Comparison of ENCODE assay signal across 8 mouse cellular contexts in the genomic region with DNA sequence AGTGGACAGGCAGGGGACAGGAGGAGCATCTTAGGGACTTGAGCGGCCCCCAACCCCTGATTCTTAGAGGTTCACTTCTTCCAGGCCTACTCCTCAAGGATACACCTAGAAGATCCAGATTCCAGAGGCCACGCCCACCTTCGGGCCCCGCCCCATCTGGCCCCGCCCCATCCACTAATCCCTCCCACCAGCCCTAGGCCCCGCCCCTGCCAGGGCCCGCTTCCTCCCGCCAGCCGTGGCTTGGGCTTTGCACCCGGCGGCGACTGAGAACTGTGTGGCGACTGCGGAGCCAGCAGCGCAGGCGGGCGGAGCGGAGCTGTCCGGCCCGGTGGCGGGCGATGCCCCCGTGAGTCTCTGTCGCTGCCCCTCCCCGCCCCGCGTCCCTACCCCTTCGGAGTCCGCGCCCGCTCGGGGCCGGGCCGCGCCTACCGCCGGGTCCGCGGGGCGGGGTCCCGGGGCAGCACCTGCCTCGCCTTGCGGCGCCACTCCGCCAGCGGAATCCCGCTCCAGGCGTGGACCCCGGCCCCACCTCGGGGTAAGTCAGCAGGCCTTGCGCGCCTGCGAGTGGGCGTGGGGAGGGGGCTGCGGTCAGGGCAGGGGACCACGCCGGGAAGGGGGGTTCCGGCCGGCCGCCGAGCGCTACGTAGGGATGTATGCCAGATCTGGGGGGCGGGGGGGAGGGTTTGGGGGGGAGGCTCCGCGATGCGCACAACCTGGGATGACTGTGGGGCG. TPM values are rescaled to one million over a fixed set of nuclear protein-coding genes. Genes with fewer than 3 reads are reported as not detected.
A peak's percentile ranks its signal among the peaks of the same experiment; 100 is the strongest.
DNase-seq lines count a peak whose midpoint lies in the region; ATAC-seq and TF ChIP-seq lines count a peak whose summit lies in the region.

TSS of gene Rims3 (plus strand) at position 229 of the 732 bp plus-strand sequence.

- peak within 1 kb of the TSS; percentile 74 for H3K9ac ChIP-seq in neural tube, embryonic 15.5 days (replicated peaks)

- peak within 1 kb of the TSS; percentile 79 for H3K4me2 ChIP-seq in neural tube, embryonic 15.5 days

- no peak for TF ChIP-seq POLR2A in lung, adult 2 months (IDR thresholded peaks at IDR 0.05; ENCODE audit: borderline replicate concordance, extremely low read depth, low read depth, low read length)

- H3K9me3 ChIP-seq in neural tube, embryonic 15.5 days (replicated peaks), result no peaks in the 10 kb centered on the region

- peak; percentile 74 for DNase-seq in CD4-positive, CD25-positive, alpha-beta regulatory T cell, adult 2 months (ENCODE audit: low read depth, low spot score)
- peak; percentile 52 for DNase-seq in adrenal gland, adult 2 months
- DNase-seq in embryo, embryonic 11 days, result peak; percentile 81
- DNase-seq in heart, postnatal 14 days, result peak; percentile 27 to 35
- no peak for DNase-seq in layer of hippocampus, adult 18-20 months (ENCODE audit: low spot score in 2 of 2)
- peak; percentile 11 for DNase-seq in lung, adult 2 months
- peak; percentile 51 for DNase-seq in thymus, postnatal 0 days (ENCODE audit: low spot score)

- H3K27ac ChIP-seq in neural tube, embryonic 15.5 days (replicated peaks), result peak within 1 kb of the TSS; percentile 42

- intact Hi-C loops in heart, postnatal 14 days (cut with DNase I), result no loop called here

- TF ChIP-seq CTCF in lung, adult 2 months (IDR thresholded peaks at IDR 0.05; ENCODE audit: insufficient read depth, low read length), result no peak

- H3K27me3 ChIP-seq in neural tube, embryonic 15.5 days (replicated peaks), result 0 out of 2 replicates have a peak, but pooled peaks cover 4% of the 10 kb centered on the region

- peak; percentile 85 for ATAC-seq in neural tube, embryonic 15.5 days (ENCODE audit: low FRiP score)

- no peaks in the 10 kb centered on the region for H3K4me1 ChIP-seq in lung, adult 2 months (ENCODE audit: control insufficient read depth, insufficient read depth, low read length)
- H3K4me1 ChIP-seq in neural tube, embryonic 15.5 days, result peaks cover 20% of the 10 kb centered on the region

- H3K36me3 ChIP-seq in neural tube, embryonic 15.5 days, result no peaks in the 10 kb centered on the region

- peak within 1 kb of the TSS; percentile 11 for H3K4me3 ChIP-seq in lung, adult 2 months (replicated peaks; ENCODE audit: extremely low read depth, low read depth, low read length)
- peak within 1 kb of the TSS; percentile 70 for H3K4me3 ChIP-seq in neural tube, embryonic 15.5 days (replicated peaks)

- WGBS in lung, adult 2 months, result 3% methylated on average over 55 of the region's 68 CpGs
- 1% methylated on average over 53 of the region's 68 CpGs for WGBS in neural tube, embryonic 15.5 days

RNA-seq across cellular contexts. Expression of gene Rims3, which starts in this region (rescaled TPM):
- 10 to 100 TPM in 1 of 2 experiments, 1 to 10 TPM in 1; 5.8 to 11.0 TPM for total RNA-seq in adrenal gland, adult 2 months (2021)
- 6.9 and 7.3 TPM in 2 replicates for polyA plus RNA-seq in adrenal gland, adult 2 months (2012; rRNA removed)
- under 1 TPM; 0.12 to 0.22 TPM for total RNA-seq in heart, postnatal 14 days (2021)
- 10 to 100 TPM; 32.7 to 33.3 TPM for total RNA-seq in layer of hippocampus, adult 18-20 months (2021)
- 0.94 and 1.4 TPM in 2 replicates for polyA plus RNA-seq in lung, adult 2 months (2012; rRNA removed)
- polyA plus RNA-seq in neural tube, embryonic 15.5 days (2015; fragmentation: Nextera tagmentation; extraction: Ambion mirVana), result 18.8 and 23.3 TPM in 2 replicates
- 0.30 and 0.35 TPM in 2 replicates for polyA plus RNA-seq in thymus, postnatal 0 days (2015; fragmentation: Nextera tagmentation; extraction: Ambion mirVana)

Comparison
In these comparisons a context has a peak if more than half of its experiments do, and no peak if none do; other contexts are left out.
1. RNA of gene Rims3 (total RNA-seq): 32.7 to 33.3 TPM in layer of hippocampus, adult 18-20 months and 5.8 to 11.0 TPM in adrenal gland, adult 2 months; 0.12 to 0.22 TPM in heart, postnatal 14 days; every median in the first group is over 4 times any median in the second.
2. Peak in DNase-seq in heart, postnatal 14 days; RNA of the gene not detected or under 1 TPM.
3. Peak in DNase-seq in thymus, postnatal 0 days; RNA of the gene not detected or under 1 TPM.
4. DNase-seq: peak in CD4-positive, CD25-positive, alpha-beta regulatory T cell, adult 2 months (single experiment), adrenal gland, adult 2 months (single experiment), embryo, embryonic 11 days (single experiment) and lung, adult 2 months (single experiment); none in layer of hippocampus, adult 18-20 months (0 of 2).